Mouse (Mus musculus) ES-Bruce4 (cell line): ENCODE data around the gene Dcxr.

Experiments
- CTCF ChIP-seq: IDR thresholded peaks from one replicate; pipeline ENCODE4 v1.8.1; 2011; ENCODE audit warnings: low read depth, low read length
- POLR2A ChIP-seq: IDR thresholded peaks from one replicate; pipeline ENCODE4 v1.8.1; 2011; ENCODE audit warnings: low read length; ENCODE audit not compliant: insufficient read depth

GRCm38 (mm10) chr11:120720450-120720849, 6.6 kb downstream of the Dcxr start:
- TF ChIP-seq CTCF (peak; percentile 97), POLR2A (no peak)
